Mouse (Mus musculus): ENCODE results near the gene Gm9789.

DNA sequence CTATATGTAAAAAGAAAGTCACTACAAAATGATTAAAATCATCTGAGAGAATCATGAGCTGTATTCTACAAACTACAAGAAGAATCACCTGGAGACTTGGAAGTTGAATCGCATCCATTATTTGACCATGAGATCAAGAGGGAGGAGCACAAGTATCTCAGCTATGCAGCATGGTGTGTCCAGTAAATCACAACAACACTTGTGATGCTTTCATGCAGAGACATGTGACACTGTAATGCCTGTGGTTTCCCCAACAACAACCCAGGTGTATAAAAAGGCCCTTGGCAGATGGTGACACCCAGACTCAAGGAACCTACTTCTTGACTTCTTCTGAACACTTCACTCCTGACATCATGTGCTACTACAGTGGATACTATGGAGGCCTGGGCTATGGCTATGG, 7.0 kb upstream of the Gm9789 start, which contains the start of gene Gm10061:
- TF ChIP-seq CTCF (conservative IDR thresholded peaks at IDR 0.05 in 1 of 2, IDR thresholded peaks at IDR 0.05 in 1 of 2; ENCODE audit: low read depth in 2 of 2, low read length in 2 of 2) = no peak
- no peak for TF ChIP-seq POLR2AphosphoS2 (IDR thresholded peaks at IDR 0.05; ENCODE audit: low read depth, low read length)
- no peak for TF ChIP-seq KAT2A (IDR thresholded peaks at IDR 0.05; ENCODE audit: insufficient replicate concordance, low read length)
- TF ChIP-seq MAX (IDR thresholded peaks at IDR 0.05; ENCODE audit: low read length) = no peak
- no peak for TF ChIP-seq EP300 (IDR thresholded peaks at IDR 0.05; ENCODE audit: low read length)
